Mouse (Mus musculus): ENCODE data around the gene Kif2c.

DNA sequence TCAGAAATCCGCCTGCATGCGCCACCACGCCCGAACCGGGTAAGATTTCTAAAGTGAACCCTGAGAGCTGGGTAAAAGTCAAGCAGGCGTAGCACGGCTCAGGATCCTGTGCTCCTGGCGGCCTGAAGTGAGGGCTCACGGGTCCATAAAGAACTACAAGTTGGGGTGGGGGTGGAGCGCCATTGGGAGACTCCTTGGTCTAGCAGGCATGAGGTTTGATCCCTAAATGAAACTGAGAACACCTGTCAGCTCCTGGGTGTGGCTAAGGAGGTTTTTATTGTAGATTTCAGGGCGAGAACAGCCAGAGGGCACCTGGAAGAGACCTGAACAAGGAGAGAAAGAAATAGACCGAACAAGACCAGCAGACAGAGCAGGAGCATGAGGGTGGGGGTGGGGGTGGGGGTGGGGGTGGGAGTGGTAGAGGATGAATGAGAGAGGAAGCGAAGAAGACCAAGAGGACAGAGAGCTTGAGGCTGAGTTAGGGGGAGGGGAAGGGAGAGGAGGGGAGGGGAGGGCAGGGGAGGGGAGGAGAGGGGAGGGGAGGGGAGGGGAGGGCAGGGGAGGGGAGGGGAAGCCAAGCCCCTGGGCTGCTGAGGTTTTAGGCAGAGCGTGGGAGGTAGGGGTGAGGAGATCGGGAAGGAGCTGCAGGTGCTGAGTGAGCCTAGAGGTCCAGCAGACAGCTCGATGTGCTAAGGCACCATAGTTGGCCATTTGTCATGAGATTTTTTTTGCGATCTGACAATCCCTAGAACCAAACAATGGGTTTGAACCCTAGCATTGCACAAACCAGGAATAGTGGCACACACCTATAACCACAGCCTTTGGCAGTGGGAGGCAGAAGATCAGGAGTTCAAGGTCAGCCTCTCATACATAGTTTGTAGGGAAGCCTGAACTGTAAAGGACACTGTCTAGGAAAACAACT, 43.9 kb downstream of the Kif2c start:
- TF ChIP-seq POLR2A (IDR thresholded peaks at IDR 0.05; ENCODE audit: control insufficient read depth, extremely low read depth, insufficient read depth, low read length, poor library complexity) (no peak), CTCF (IDR thresholded peaks at IDR 0.05; ENCODE audit: borderline replicate concordance, control insufficient read depth, extremely low read depth, insufficient read depth, low read length, poor library complexity) (no peak)
